Mouse (Mus musculus) heart, embryonic 16.5 days (tissue): ENCODE results near the gene Col4a2. TPM values are rescaled to one million over a fixed set of nuclear protein-coding genes. Genes with fewer than 3 reads are reported as not detected.
A peak's percentile ranks its signal among the peaks of the same experiment; 100 is the strongest.

ENCODE experiments used
- ATAC-seq: fragments of 200-750 bp; cut with Nextera tagmentation; replicated peaks from 2 replicates; pipeline ENCODE4 v1.8.0; 2017; ENCODE audit warnings: moderate number of reproducible peaks; ENCODE audit not compliant: insufficient read depth, low FRiP score; ENCODE audit errors: extremely low read depth
- H3K27ac ChIP-seq: fragments of 300-500 bp; sonication (generic); 2 replicates; pipeline ENCODE4 v1.5.1; 2014; ENCODE audit warnings: mild to moderate bottlenecking, low read length, control low read depth, moderate library complexity
- H3K27me3 ChIP-seq: fragments of 300-500 bp; sonication (generic); 2 replicates; pipeline ENCODE4 v1.6.1; 2014; ENCODE audit warnings: low read length, mixed read lengths; ENCODE audit not compliant: control insufficient read depth, insufficient read depth
- H3K36me3 ChIP-seq: fragments of 300-500 bp; sonication (generic); 2 replicates; pipeline ENCODE4 v1.6.1; 2014; ENCODE audit not compliant: control insufficient read depth, insufficient read depth
- H3K4me1 ChIP-seq: fragments of 300-500 bp; sonication (generic); 2 replicates; pipeline ENCODE4 v1.6.1; 2014; ENCODE audit warnings: low read length, mixed read lengths; ENCODE audit not compliant: control insufficient read depth, insufficient read depth
- H3K4me2 ChIP-seq: fragments of 300-500 bp; sonication (generic); 2 replicates; pipeline ENCODE4 v1.6.1; 2014; ENCODE audit warnings: low read depth, mild to moderate bottlenecking, control low read depth, low read length
- H3K4me3 ChIP-seq: fragments of 300-500 bp; sonication (generic); 2 replicates; pipeline ENCODE4 v1.5.1; 2014; ENCODE audit warnings: mild to moderate bottlenecking, control low read depth, low read length
- H3K9ac ChIP-seq: fragments of 300-500 bp; sonication (generic); 2 replicates; pipeline ENCODE4 v1.6.1; 2014; ENCODE audit warnings: low read length, control low read depth
- H3K9me3 ChIP-seq: fragments of 300-500 bp; sonication (generic); replicated peaks from 2 replicates; pipeline ENCODE4 v1.6.1; 2016; ENCODE audit warnings: low read length; ENCODE audit not compliant: control insufficient read depth
- WGBS: fragments of 180-500 bp; shearing (Covaris S2); extraction: QIAGEN DNeasy Blood & Tissue Kit; methylation state at CpG from one replicate; pipeline ENCODE4 v1.1.7; 2014; 5-methylcytosine and 5-hydroxymethylcytosine counted together
- polyA plus RNA-seq: library from polyadenylated mRNA; unstranded; fragments of >200 nt; fragmentation: Nextera tagmentation; extraction: Ambion mirVana; gene quantifications from 2 replicates; pipeline ENCODE4 v1.2.1, GENCODE M21; 2015

The Col4a2 gene
- polyA plus RNA-seq, 1 experiment from 2014 or later: 80.1 TPM

DNA sequence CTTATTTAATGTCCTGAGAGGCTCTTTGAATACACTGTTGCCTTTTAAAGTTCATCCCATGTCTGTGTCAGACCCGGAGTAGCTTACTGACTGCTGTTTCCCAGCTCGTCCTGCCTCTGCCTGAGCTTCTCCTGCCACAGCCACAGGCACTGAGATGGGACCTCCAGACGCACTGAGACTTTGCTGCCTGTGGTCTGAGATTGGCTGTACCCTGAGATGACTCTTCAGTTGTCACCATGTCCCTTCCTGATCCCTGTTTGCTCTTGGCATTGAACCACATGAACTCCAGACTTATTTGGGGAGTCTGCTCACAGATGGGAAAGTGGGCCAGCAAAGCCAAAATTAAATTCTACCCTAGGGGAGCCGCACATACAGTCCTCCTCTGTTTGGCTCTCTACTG, 54.1 kb downstream of the Col4a2 start:
- Histone ChIP-seq H3K9ac (0 out of 2 replicates have a peak overlapping the region, but pooled peaks have one; percentile 9), H3K4me3 (no peak overlapping the region), H3K4me2 (no peak overlapping the region), H3K27ac (peak overlapping the region; percentile 11), H3K9me3 (no peaks in the 10 kb centered on the region), H3K27me3 (no peaks in the 10 kb centered on the region), H3K36me3 (peaks cover 5% of the 10 kb centered on the region; the same call in 1 of the 2 replicates), H3K4me1 (peaks cover 43% of the 10 kb centered on the region)
- no peak for ATAC-seq
- WGBS: 66% methylated on average over 4 of the region's 4 CpGs

GRCm38 (mm10) chr8:11367670-11368069, 55.1 kb downstream of the Col4a2 start:
- Histone ChIP-seq H3K36me3 (peaks cover 7% of the 10 kb centered on the region; the same call in 1 of the 2 replicates), H3K4me3 (no peak overlapping the region), H3K4me1 (peaks cover 34% of the 10 kb centered on the region), H3K4me2 (no peak overlapping the region), H3K9me3 (no peaks in the 10 kb centered on the region), H3K27me3 (no peaks in the 10 kb centered on the region), H3K27ac (no peak overlapping the region), H3K9ac (no peak overlapping the region)
- 73% methylated on average over 5 of the region's 5 CpGs for WGBS
- ATAC-seq: no peak

DNA sequence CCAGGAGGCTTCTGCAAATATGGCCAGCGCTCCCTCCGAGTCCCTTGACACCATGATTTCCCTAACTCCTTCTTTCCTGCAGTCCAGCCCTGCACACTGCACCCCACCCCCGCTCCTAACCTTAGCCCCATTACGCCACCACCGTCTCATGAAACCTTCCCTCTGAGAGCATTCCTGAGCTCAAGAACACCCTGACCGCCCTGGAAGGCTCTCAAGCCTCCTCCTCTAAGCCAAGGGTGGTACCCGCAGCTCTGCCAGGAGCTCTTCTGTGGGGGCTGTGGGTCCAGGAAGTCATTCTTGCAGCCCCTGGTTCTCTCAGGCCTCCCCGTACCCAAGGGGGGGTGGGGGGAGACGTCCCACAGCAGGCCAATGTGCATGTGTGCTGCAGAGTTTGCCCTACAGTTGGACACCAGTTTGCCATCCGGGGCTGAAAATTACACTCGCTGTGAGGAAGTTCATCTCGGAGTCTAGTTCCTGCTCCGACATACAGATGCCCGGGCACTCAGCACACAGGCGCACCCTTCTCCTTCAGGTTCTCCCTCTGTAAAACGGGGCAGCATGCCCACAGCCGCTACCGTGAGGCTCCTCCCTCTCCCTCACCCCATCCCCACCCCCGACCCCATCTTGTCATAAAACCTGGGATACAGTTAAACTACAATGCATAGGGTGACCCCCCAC, 57.1 kb downstream of the Col4a2 start:
- Histone ChIP-seq H3K4me2 (no peak overlapping the region), H3K36me3 (peaks cover 7% of the 10 kb centered on the region; the same call in 1 of the 2 replicates), H3K4me3 (no peak overlapping the region), H3K27me3 (no peaks in the 10 kb centered on the region), H3K4me1 (peaks cover 33% of the 10 kb centered on the region), H3K9ac (no peak overlapping the region), H3K27ac (peak overlapping the region; percentile 55), H3K9me3 (no peaks in the 10 kb centered on the region)
- WGBS: 70% methylated on average over 19 of the region's 19 CpGs
- no peak for ATAC-seq

GRCm38 (mm10) chr8:11371347-11371746, 58.7 kb downstream of the Col4a2 start:
- no peak for ATAC-seq
- Histone ChIP-seq H3K4me3 (no peak overlapping the region), H3K36me3 (peaks cover 7% of the 10 kb centered on the region; the same call in 1 of the 2 replicates), H3K27me3 (no peaks in the 10 kb centered on the region), H3K4me1 (peaks cover 43% of the 10 kb centered on the region), H3K9me3 (no peaks in the 10 kb centered on the region), H3K27ac (peak overlapping the region; percentile 53), H3K4me2 (no peak overlapping the region), H3K9ac (no peak overlapping the region)
- whole genome bisulfite sequencing: 60% methylated on average over 10 of the region's 10 CpGs

DNA sequence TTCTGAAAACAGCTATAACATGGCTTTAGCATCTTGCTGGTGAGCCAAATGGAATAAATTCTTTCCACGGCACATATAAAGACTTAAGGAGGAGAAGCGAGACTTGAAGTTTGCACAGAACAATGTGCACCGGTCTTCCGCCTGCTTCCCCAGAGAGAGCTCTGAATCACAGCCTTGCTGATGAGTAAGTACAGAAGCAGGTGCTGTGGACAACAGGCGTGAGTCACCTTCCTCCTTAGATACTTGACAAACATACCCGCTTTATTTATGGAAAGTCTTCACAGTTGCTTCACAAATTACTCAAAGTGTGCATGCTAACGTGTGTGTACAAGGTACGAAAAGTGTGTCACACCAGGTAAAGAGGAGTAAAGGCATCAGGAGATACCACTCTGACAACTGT, 59.5 kb downstream of the Col4a2 start:
- 76% methylated on average over 8 of the region's 8 CpGs for WGBS
- Histone ChIP-seq H3K4me2 (no peak overlapping the region), H3K27ac (peak overlapping the region; percentile 53), H3K27me3 (no peaks in the 10 kb centered on the region), H3K36me3 (peaks cover 7% of the 10 kb centered on the region; the same call in 1 of the 2 replicates), H3K9me3 (no peaks in the 10 kb centered on the region), H3K4me1 (peaks cover 42% of the 10 kb centered on the region), H3K9ac (0 out of 2 replicates have a peak overlapping the region, but pooled peaks have one; percentile 9), H3K4me3 (no peak overlapping the region)
- no peak for ATAC-seq

DNA sequence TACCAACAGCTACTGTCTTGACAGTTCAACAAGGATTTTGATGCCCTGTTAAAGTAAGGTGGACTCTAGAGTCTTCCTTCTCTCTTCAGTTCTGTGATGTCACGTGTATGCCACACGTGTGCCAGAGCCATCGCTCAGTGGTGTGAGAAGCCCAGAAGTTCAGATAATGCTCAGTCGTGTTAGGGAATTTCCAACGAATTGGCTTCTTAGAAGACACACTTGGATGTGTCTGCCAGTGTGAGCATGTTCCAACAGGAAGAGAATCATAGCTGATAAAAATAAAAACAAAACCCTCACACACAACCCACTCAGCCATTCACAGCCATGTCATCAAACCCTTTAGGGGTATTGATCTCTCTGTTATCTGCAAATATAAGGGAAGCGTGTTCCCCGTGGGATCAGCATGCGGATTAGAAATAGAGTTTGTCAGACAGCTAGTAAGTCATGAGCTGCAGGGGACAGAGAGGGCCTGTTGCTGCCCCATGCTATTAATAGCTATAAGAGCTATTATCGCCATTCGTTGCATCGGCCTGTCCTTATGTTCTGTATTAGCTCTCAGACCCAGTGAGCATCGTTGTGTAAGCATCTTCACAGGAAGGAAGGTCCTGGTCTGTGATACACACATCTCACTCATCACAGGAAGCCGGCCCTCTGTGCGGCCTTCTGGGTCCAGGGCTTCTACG, 61.2 kb downstream of the Col4a2 start:
- no peak overlapping the region for H3K4me3 ChIP-seq
- peak overlapping the region; percentile 74 for H3K27ac ChIP-seq
- H3K27me3 ChIP-seq: no peaks in the 10 kb centered on the region
- peak overlapping the region; percentile 41 for H3K9ac ChIP-seq
- peaks cover 5% of the 10 kb centered on the region; the same call in 1 of the 2 replicates for H3K36me3 ChIP-seq
- 0 out of 2 replicates have a peak overlapping the region, but pooled peaks have one; percentile 5 for H3K4me2 ChIP-seq
- peak; percentile 34; the same call in 1 of the 2 replicates for ATAC-seq
- H3K4me1 ChIP-seq: peaks cover 43% of the 10 kb centered on the region
- no peaks in the 10 kb centered on the region for H3K9me3 ChIP-seq
- WGBS: 43% methylated on average over 15 of the region's 15 CpGs

- Histone ChIP-seq H3K27me3 (no peaks in the 10 kb centered on the region), H3K9ac (peak overlapping the region; percentile 41), H3K27ac (peak overlapping the region; percentile 74), H3K4me3 (no peak overlapping the region), H3K4me2 (no peak overlapping the region), H3K9me3 (no peaks in the 10 kb centered on the region), H3K36me3 (peaks cover 5% of the 10 kb centered on the region; the same call in 1 of the 2 replicates), H3K4me1 (peaks cover 39% of the 10 kb centered on the region)
- ATAC-seq: no peak
- 56% methylated on average over 15 of the region's 15 CpGs for WGBS
These were observed 61.9 kb downstream of the Col4a2 start for GRCm38 (mm10) chr8:11374326-11375076.

DNA sequence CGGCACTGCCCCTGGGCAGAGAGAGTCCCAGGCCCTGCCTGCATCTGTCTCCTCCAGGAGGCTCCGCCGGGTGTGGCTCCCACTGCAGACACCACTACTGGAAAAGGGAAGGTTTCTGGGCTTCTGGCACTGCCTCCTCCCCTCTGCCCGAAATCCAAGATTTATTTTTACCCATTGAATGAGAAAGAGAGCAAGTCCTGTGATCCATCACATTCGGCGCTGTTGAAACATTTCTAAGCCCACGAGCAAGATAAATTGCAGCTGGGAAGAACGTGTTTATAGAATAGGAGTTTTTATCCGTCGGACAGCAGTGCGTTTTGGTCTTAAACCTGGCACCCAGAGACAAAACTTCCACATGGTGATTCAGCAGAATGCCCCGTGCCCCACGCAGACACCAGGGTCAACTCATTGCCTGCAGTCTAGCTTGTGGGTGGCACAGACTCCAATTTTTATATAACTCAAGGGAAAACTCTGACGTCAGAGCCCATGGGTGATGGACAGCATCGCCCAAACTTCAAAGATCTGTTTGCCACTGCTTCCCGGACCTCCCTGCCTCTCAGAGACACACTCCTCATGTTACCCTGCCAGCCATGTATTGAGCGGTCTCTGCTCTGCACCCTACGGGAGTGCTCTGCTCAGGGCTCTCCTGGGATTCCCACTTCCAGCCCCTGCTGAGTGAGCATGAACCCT, 63.3 kb downstream of the Col4a2 start:
- no peak for ATAC-seq
- Histone ChIP-seq H3K9ac (no peak overlapping the region), H3K4me3 (no peak overlapping the region), H3K36me3 (peaks cover 5% of the 10 kb centered on the region; the same call in 1 of the 2 replicates), H3K4me1 (peaks cover 44% of the 10 kb centered on the region), H3K9me3 (no peaks in the 10 kb centered on the region), H3K27me3 (no peaks in the 10 kb centered on the region), H3K27ac (peak overlapping the region; percentile 76), H3K4me2 (peak overlapping the region; percentile 9; the same call in 1 of the 2 replicates)
- 41% methylated on average over 18 of the region's 18 CpGs for WGBS
